Mouse (Mus musculus): ENCODE measurements around the gene Hist1h2ad. TPM values are rescaled to one million over a fixed set of nuclear protein-coding genes. Genes with fewer than 3 reads are reported as not detected.
A peak's percentile ranks its signal among the peaks of the same experiment; 100 is the strongest.

Hist1h2ad gene
- polyA plus RNA-seq, 1 experiment = 1.6 TPM

DNA sequence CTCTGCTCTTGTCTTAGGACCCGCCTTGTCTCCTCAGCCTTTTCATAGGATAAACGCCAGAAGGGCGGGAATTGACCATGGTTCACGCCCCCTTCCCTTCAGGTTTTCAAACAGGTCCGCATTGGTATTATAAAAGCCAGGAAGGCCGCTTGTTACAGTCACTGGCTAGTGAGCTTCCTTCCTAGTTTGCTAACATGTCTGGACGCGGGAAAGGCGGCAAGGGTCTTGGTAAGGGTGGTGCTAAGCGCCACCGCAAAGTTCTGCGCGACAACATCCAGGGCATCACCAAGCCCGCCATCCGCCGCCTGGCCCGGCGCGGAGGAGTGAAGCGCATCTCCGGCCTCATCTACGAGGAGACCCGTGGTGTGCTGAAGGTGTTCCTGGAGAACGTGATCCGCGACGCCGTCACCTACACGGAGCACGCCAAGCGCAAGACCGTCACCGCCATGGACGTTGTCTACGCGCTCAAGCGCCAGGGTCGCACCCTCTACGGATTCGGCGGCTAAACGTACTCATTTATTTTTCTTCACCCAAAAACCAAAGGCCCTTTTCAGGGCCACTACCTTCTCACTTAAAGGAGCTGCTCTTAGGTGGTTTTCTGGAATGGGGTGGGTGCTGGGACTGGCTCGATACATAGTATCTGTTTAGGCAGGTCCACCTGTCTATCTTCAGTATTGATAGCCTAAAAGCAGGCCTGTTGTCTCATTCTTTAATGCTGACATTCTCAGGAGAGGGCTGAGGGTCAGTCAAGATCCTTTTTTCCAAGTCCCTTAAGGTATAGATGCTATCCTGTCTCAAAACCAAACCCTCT lies 7.4 kb downstream of the Hist1h2ad start, which contains the start of gene Hist1h4d:
Gene Hist1h4d (plus strand): TSS at position 191 of the 811 bp plus-strand sequence.
- no peaks in the 10 kb centered on the region for H3K27me3 ChIP-seq (ENCODE audit: control insufficient read depth, insufficient read depth, insufficient read length)
- H3ac ChIP-seq (ENCODE audit: control insufficient read depth, insufficient read length) = no peak within 1 kb of the TSS
- TF ChIP-seq MAX (IDR thresholded peaks at IDR 0.05; ENCODE audit: low read depth) = no peak
- peak; percentile 100 for TF ChIP-seq POLR2AphosphoS2 (IDR thresholded peaks at IDR 0.05; ENCODE audit: insufficient read length, low read depth)
- no peak for TF ChIP-seq SRF (IDR thresholded peaks at IDR 0.05; ENCODE audit: control insufficient read depth, insufficient read length, low read depth)
- peak; percentile 20 for TF ChIP-seq E2F4 (IDR thresholded peaks at IDR 0.05; ENCODE audit: insufficient read depth)
- no peak for TF ChIP-seq CEBPB (IDR thresholded peaks at IDR 0.05; ENCODE audit: insufficient read depth, poor library complexity, severe bottlenecking)
- TF ChIP-seq USF1 (IDR thresholded peaks at IDR 0.05; ENCODE audit: low read depth) = no peak
- TF ChIP-seq MYOD1 (IDR thresholded peaks at IDR 0.05; ENCODE audit: control insufficient read depth in 1 of 3, insufficient read length in 2 of 3, low read depth in 2 of 3) = no peak
- TF ChIP-seq POLR2A (IDR thresholded peaks at IDR 0.05; ENCODE audit: insufficient read length, low read depth) = peak; percentile 97
- TF ChIP-seq TCF12 (IDR thresholded peaks at IDR 0.05; ENCODE audit: insufficient read depth, poor library complexity, severe bottlenecking) = no peak
- TF ChIP-seq REST (IDR thresholded peaks at IDR 0.05; ENCODE audit: insufficient read depth, insufficient read length) = no peak
- TF ChIP-seq MYOG (IDR thresholded peaks at IDR 0.05; ENCODE audit: control insufficient read depth in 1 of 3, insufficient read depth in 1 of 3, insufficient read length in 2 of 3, low read depth in 2 of 3) = no peak
- no peak for TF ChIP-seq TCF3 (IDR thresholded peaks at IDR 0.05; ENCODE audit: insufficient read length, low read depth)
- H3K4me2 ChIP-seq (ENCODE audit: low read depth) = peak within 1 kb of the TSS; percentile 96
- H3K36me3 ChIP-seq (ENCODE audit: control insufficient read depth, insufficient read depth) = no peaks in the 10 kb centered on the region
- H3K79me2 ChIP-seq (ENCODE audit: control insufficient read depth, insufficient read depth) = no peaks in the 10 kb centered on the region
- H3K4me3 ChIP-seq = peak within 1 kb of the TSS; percentile 24

DNA sequence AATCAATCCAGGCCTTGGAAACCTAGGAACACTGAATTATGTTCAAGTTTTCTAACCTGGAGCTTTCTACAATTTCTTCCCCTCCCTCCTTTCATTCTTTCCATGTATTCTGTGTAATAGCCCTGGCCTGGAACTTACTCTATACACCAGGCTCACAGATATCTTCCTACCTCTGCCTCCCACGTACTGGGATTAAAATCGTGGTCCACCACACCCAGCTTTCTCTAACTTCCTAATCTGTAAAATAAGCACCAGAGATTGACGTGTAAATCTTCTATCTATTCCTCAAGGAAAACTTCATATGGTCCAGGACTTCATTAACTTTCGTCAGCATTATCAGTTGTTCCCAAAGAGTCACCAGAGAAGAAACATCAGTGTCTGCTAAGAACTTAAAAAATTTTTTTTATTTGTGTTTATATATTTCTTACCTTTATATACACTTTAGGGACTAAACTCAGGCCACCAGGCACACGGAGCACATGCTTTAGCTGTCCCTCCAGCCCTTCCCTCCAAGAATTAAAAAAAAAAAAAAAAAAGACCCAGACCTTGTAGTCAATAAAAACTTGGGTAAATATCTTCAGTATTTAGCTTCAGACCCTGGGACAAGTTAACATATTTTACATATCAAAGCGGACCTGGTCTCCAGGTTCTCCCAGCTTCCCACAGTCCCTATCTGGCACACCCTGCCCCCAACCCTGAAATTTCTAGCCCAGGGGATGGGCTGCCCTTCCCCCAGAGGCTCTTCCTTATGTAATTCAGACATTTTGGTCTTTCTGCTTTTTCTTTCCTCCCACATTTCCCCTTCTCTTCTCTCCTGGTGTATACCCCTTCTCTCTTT lies 8.3 kb downstream of the Hist1h2ad start:
- no peak for TF ChIP-seq E2F4 (IDR thresholded peaks at IDR 0.05; ENCODE audit: insufficient read depth)
- TF ChIP-seq MYOD1 (IDR thresholded peaks at IDR 0.05; ENCODE audit: control insufficient read depth in 1 of 3, insufficient read length in 2 of 3, low read depth in 2 of 3) = no peak
- TF ChIP-seq TCF3 (IDR thresholded peaks at IDR 0.05; ENCODE audit: insufficient read length, low read depth) = no peak
- no peak for TF ChIP-seq CEBPB (IDR thresholded peaks at IDR 0.05; ENCODE audit: insufficient read depth, poor library complexity, severe bottlenecking)
- TF ChIP-seq MYOG (IDR thresholded peaks at IDR 0.05; ENCODE audit: control insufficient read depth in 1 of 3, insufficient read depth in 1 of 3, insufficient read length in 2 of 3, low read depth in 2 of 3) = no peak
- no peak for TF ChIP-seq SRF (IDR thresholded peaks at IDR 0.05; ENCODE audit: control insufficient read depth, insufficient read length, low read depth)
- TF ChIP-seq REST (IDR thresholded peaks at IDR 0.05; ENCODE audit: insufficient read depth, insufficient read length) = no peak
- TF ChIP-seq TCF12 (IDR thresholded peaks at IDR 0.05; ENCODE audit: insufficient read depth, poor library complexity, severe bottlenecking) = no peak
- no peak for TF ChIP-seq MAX (IDR thresholded peaks at IDR 0.05; ENCODE audit: low read depth)
- no peak for TF ChIP-seq POLR2AphosphoS2 (IDR thresholded peaks at IDR 0.05; ENCODE audit: insufficient read length, low read depth)
- TF ChIP-seq USF1 (IDR thresholded peaks at IDR 0.05; ENCODE audit: low read depth) = no peak
- Histone ChIP-seq H3K27me3 (ENCODE audit: control insufficient read depth, insufficient read depth, insufficient read length) (no peaks in the 10 kb centered on the region), H3K4me2 (ENCODE audit: low read depth) (peak overlapping the region; percentile 96), H3K4me3 (peak overlapping the region; percentile 24), H3K36me3 (ENCODE audit: control insufficient read depth, insufficient read depth) (no peaks in the 10 kb centered on the region), H3ac (ENCODE audit: control insufficient read depth, insufficient read length) (no peak overlapping the region), H3K79me2 (ENCODE audit: control insufficient read depth, insufficient read depth) (no peaks in the 10 kb centered on the region)

DNA sequence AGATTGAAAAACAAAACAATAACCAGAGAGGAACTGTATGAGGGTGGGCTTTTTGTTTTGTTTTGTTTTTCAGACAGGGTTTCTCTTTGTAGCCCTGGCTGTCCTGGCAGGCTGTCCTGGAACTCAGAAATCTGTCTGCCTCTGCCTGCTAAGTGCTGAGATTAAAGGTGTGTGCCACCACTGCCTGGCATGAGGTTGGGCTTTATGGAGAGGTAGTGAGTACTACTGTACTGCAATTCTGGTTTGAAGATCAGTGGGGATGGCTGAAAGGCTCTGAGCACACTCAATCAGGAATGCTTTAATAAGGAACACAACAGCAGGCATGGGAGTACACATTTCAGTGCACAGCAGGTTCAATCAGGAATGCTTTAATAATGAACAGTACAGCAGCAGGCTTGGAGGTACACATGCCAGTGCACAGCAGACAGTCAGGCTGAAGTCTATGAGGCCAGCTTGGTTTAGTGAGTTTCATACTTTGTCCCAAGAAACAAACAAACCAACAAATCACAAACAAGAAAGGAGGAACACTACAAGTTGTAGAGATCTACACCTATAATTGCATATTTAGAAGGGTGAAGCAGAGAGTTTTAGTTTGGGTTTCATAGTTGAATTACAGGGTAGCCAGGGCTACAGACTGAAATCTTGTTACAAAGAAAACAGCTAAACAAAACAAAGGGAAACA lies 9.3 kb downstream of the Hist1h2ad start:
- no peaks in the 10 kb centered on the region for H3K79me2 ChIP-seq (ENCODE audit: control insufficient read depth, insufficient read depth)
- H3K4me2 ChIP-seq (ENCODE audit: low read depth) = peak overlapping the region; percentile 96

DNA sequence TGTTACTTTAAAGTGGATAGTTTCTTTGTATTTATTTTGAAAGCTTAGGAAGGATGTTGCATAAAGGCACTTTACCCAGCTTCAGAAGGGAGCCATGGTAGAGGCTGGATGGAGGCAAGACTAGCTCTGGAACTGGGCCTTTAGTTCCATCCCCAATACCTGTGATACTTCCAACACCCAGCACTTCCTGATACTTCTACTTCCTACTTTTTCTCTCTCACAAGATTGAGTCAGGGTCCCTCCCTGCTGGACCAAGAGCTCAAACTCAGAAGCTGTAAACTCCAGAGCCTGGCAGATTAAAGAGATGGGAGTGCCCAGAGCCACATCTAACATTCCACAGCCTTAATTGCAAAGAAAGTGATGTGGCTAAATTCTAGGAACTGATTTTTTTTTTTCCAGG lies 10.2 kb downstream of the Hist1h2ad start:
- Histone ChIP-seq H3K79me2 (ENCODE audit: control insufficient read depth, insufficient read depth) (no peaks in the 10 kb centered on the region), H3ac (ENCODE audit: control insufficient read depth, insufficient read length) (no peak overlapping the region), H3K36me3 (ENCODE audit: control insufficient read depth, insufficient read depth) (no peaks in the 10 kb centered on the region), H3K27me3 (ENCODE audit: control insufficient read depth, insufficient read depth, insufficient read length) (no peaks in the 10 kb centered on the region), H3K4me2 (ENCODE audit: low read depth) (peak overlapping the region; percentile 96), H3K4me3 (peak overlapping the region; percentile 33)
- TF ChIP-seq TCF3 (IDR thresholded peaks at IDR 0.05; ENCODE audit: insufficient read length, low read depth) (no peak), MYOD1 (IDR thresholded peaks at IDR 0.05; ENCODE audit: control insufficient read depth in 1 of 3, insufficient read length in 2 of 3, low read depth in 2 of 3) (no peak), CEBPB (IDR thresholded peaks at IDR 0.05; ENCODE audit: insufficient read depth, poor library complexity, severe bottlenecking) (no peak), SRF (IDR thresholded peaks at IDR 0.05; ENCODE audit: control insufficient read depth, insufficient read length, low read depth) (no peak), POLR2A (IDR thresholded peaks at IDR 0.05; ENCODE audit: insufficient read length, low read depth) (no peak), USF1 (IDR thresholded peaks at IDR 0.05; ENCODE audit: low read depth) (no peak), MAX (IDR thresholded peaks at IDR 0.05; ENCODE audit: low read depth) (no peak), MYOG (IDR thresholded peaks at IDR 0.05; ENCODE audit: control insufficient read depth in 1 of 3, insufficient read depth in 1 of 3, insufficient read length in 2 of 3, low read depth in 2 of 3) (no peak), REST (IDR thresholded peaks at IDR 0.05; ENCODE audit: insufficient read depth, insufficient read length) (no peak), TCF12 (IDR thresholded peaks at IDR 0.05; ENCODE audit: insufficient read depth, poor library complexity, severe bottlenecking) (no peak), E2F4 (IDR thresholded peaks at IDR 0.05; ENCODE audit: insufficient read depth) (no peak), POLR2AphosphoS2 (IDR thresholded peaks at IDR 0.05; ENCODE audit: insufficient read length, low read depth) (no peak)

More for the DNA sequence above, 9.3 kb downstream of the Hist1h2ad start:
- H3K4me3 ChIP-seq = peak overlapping the region; percentile 33
- H3ac ChIP-seq (ENCODE audit: control insufficient read depth, insufficient read length) = no peak overlapping the region
- TF ChIP-seq POLR2AphosphoS2 (IDR thresholded peaks at IDR 0.05; ENCODE audit: insufficient read length, low read depth) (peak; percentile 14), SRF (IDR thresholded peaks at IDR 0.05; ENCODE audit: control insufficient read depth, insufficient read length, low read depth) (no peak)
- H3K36me3 ChIP-seq (ENCODE audit: control insufficient read depth, insufficient read depth) = no peaks in the 10 kb centered on the region
- H3K27me3 ChIP-seq (ENCODE audit: control insufficient read depth, insufficient read depth, insufficient read length) = no peaks in the 10 kb centered on the region

Measured in myocyte (in vitro differentiated cells).